Mouse (Mus musculus) CH12.LX (cell line): ENCODE measurements around the gene Tbc1d22a. TPM values are rescaled to one million over a fixed set of nuclear protein-coding genes. Genes with fewer than 3 reads are reported as not detected.

Experiments used
- DNase-seq: peaks from one replicate; pipeline ENCODE4 v3.0.0-alpha.2; 2013; ENCODE audit errors: extremely low read depth
- H3K27ac ChIP-seq: 2 replicates; pipeline ENCODE4 v1.5.1; 2012; ENCODE audit warnings: low read depth, mild to moderate bottlenecking, control low read depth, moderate library complexity; ENCODE audit not compliant: insufficient read depth
- H3K27me3 ChIP-seq: replicated peaks from 2 replicates; pipeline ENCODE3; 2012; ENCODE audit warnings: inconsistent platforms
- H3K36me3 ChIP-seq, 2 experiments: replicated peaks in 1 of 2; 2 replicates each; pipeline versions ENCODE3 to v1.6.1; 2012; ENCODE audit warnings: inconsistent platforms in 1 of 2, low read length in 1 of 2, mild to moderate bottlenecking in 1 of 2, mixed read lengths in 1 of 2, moderate library complexity in 1 of 2; ENCODE audit not compliant: control insufficient read depth in 1 of 2, insufficient read depth in 1 of 2
- H3K4me1 ChIP-seq, 2 experiments: 2 replicates each; pipeline ENCODE4 v1.6.1; 2012; ENCODE audit warnings: inconsistent platforms in 1 of 2, moderate library complexity in 1 of 2; ENCODE audit not compliant: insufficient read depth in 2 of 2, control insufficient read depth in 1 of 2
- H3K4me2 ChIP-seq: 2 replicates; pipeline ENCODE4 v1.6.1; 2012; ENCODE audit warnings: low read depth, mild to moderate bottlenecking, control low read depth; ENCODE audit not compliant: poor library complexity, insufficient read depth, severe bottlenecking
- H3K4me3 ChIP-seq, 3 experiments: fragments of 150-350 bp in 1 of 3; sonication (generic) in 1 of 3; replicated peaks in 1 of 3; 2 replicates each; pipeline versions ENCODE3 to v1.5.1; 2011 to 2012; ENCODE audit warnings: low read depth in 2 of 3, low read length in 2 of 3, mild to moderate bottlenecking in 2 of 3, moderate library complexity in 2 of 3, control low read depth in 1 of 3, improper control_type of control experiment in 1 of 3, inconsistent platforms in 1 of 3, mixed read lengths in 1 of 3; ENCODE audit not compliant: poor library complexity in 1 of 3
- H3K79me2 ChIP-seq: replicated peaks from 2 replicates; pipeline ENCODE4 v1.6.1; 2012; ENCODE audit warnings: mild to moderate bottlenecking, moderate library complexity; ENCODE audit not compliant: control insufficient read depth, poor library complexity, insufficient read depth, severe bottlenecking; ENCODE audit errors: extremely low read depth
- H3K9ac ChIP-seq: 2 replicates; pipeline ENCODE4 v1.6.1; 2012; ENCODE audit warnings: low read depth, mild to moderate bottlenecking, control low read depth, moderate library complexity; ENCODE audit not compliant: insufficient read depth
- H3K9me3 ChIP-seq: replicated peaks from 2 replicates; pipeline ENCODE3; 2012; ENCODE audit warnings: low read length, inconsistent platforms, mixed read lengths
- BHLHE40 ChIP-seq: IDR thresholded peaks from 2 replicates; pipeline ENCODE4 v1.6.1; 2011; ENCODE audit warnings: mild to moderate bottlenecking, low read depth, low read length, improper control_type of control experiment
- CHD1 ChIP-seq: IDR thresholded peaks from 2 replicates; pipeline ENCODE4 v1.6.1; 2012; ENCODE audit warnings: low read depth, low read length, improper control_type of control experiment, inconsistent platforms
- CHD2 ChIP-seq: IDR thresholded peaks from 2 replicates; pipeline ENCODE4 v1.6.1; 2011; ENCODE audit warnings: low read length, improper control_type of control experiment
- E2F4 ChIP-seq: IDR thresholded peaks from 2 replicates; pipeline ENCODE4 v1.6.1; 2011; ENCODE audit warnings: low read depth, low read length, improper control_type of control experiment; ENCODE audit not compliant: insufficient replicate concordance
- ELF1 ChIP-seq: IDR thresholded peaks from 2 replicates; pipeline ENCODE4 v1.6.1; 2014; ENCODE audit warnings: low read depth, mild to moderate bottlenecking, inconsistent platforms, low read length, improper control_type of control experiment
- EP300 ChIP-seq: IDR thresholded peaks from 2 replicates; pipeline ENCODE4 v1.6.1; 2011; ENCODE audit warnings: low read length, improper control_type of control experiment
- JUN ChIP-seq: IDR thresholded peaks from 2 replicates; pipeline ENCODE4 v1.6.1; 2011; ENCODE audit warnings: low read depth, mild to moderate bottlenecking, low read length, improper control_type of control experiment, moderate library complexity; ENCODE audit not compliant: insufficient read depth
- JUND ChIP-seq: conservative IDR thresholded peaks from 2 replicates; pipeline ENCODE4 v1.6.1; 2011; ENCODE audit warnings: low read depth, low read length, improper control_type of control experiment
- KAT2A ChIP-seq: IDR thresholded peaks from 2 replicates; pipeline ENCODE4 v1.6.1; 2012; ENCODE audit warnings: low read length, improper control_type of control experiment, inconsistent platforms; ENCODE audit not compliant: insufficient replicate concordance
- MAFK ChIP-seq: IDR thresholded peaks from 2 replicates; pipeline ENCODE4 v1.6.1; 2011; ENCODE audit warnings: low read length, improper control_type of control experiment; ENCODE audit not compliant: insufficient replicate concordance
- MAX ChIP-seq: IDR thresholded peaks from 2 replicates; pipeline ENCODE4 v1.6.1; 2011; ENCODE audit warnings: low read length, improper control_type of control experiment
- MYC ChIP-seq: IDR thresholded peaks from 2 replicates; pipeline ENCODE4 v1.6.1; 2011; ENCODE audit warnings: low read depth, mild to moderate bottlenecking, improper control_type of control experiment, low read length
- NELFE ChIP-seq: IDR thresholded peaks from 2 replicates; pipeline ENCODE4 v1.6.1; 2011; ENCODE audit warnings: low read depth, low read length, improper control_type of control experiment
- NRF1 ChIP-seq: IDR thresholded peaks from 2 replicates; pipeline ENCODE4 v1.6.1; 2014; ENCODE audit warnings: low read depth, mild to moderate bottlenecking, inconsistent platforms, low read length, improper control_type of control experiment, moderate library complexity
- PAX5 ChIP-seq: IDR thresholded peaks from 2 replicates; pipeline ENCODE4 v1.6.1; 2012; ENCODE audit warnings: low read length, inconsistent platforms, mixed read lengths
- SIN3A ChIP-seq: IDR thresholded peaks from 2 replicates; pipeline ENCODE4 v1.6.1; 2012; ENCODE audit warnings: low read length, improper control_type of control experiment, inconsistent platforms
- SMC3 ChIP-seq: IDR thresholded peaks from 2 replicates; pipeline ENCODE4 v1.6.1; 2011; ENCODE audit warnings: low read depth, low read length, improper control_type of control experiment
- TBP ChIP-seq: conservative IDR thresholded peaks from 2 replicates; pipeline ENCODE4 v1.6.1; 2011; ENCODE audit warnings: low read depth, low read length, improper control_type of control experiment
- TCF12 ChIP-seq: IDR thresholded peaks from 2 replicates; pipeline ENCODE4 v1.6.1; 2014; ENCODE audit warnings: low read depth, mild to moderate bottlenecking, inconsistent platforms, low read length, improper control_type of control experiment
- USF1 ChIP-seq: IDR thresholded peaks from 2 replicates; pipeline ENCODE4 v1.6.1; 2014; ENCODE audit warnings: low read depth, mild to moderate bottlenecking, inconsistent platforms, low read length, improper control_type of control experiment
- USF2 ChIP-seq: conservative IDR thresholded peaks from 2 replicates; pipeline ENCODE4 v1.6.1; 2011; ENCODE audit warnings: low read depth, low read length, improper control_type of control experiment
- ZC3H11A ChIP-seq: IDR thresholded peaks from 2 replicates; pipeline ENCODE4 v1.6.1; 2012; ENCODE audit warnings: low read depth, mild to moderate bottlenecking, inconsistent platforms, low read length, improper control_type of control experiment
- ZKSCAN1 ChIP-seq: IDR thresholded peaks from 2 replicates; pipeline ENCODE4 v1.6.1; 2012; ENCODE audit warnings: low read depth, inconsistent platforms, low read length, improper control_type of control experiment, borderline replicate concordance
- ZMIZ1 ChIP-seq: IDR thresholded peaks from 2 replicates; pipeline ENCODE4 v1.6.1; 2012; ENCODE audit warnings: low read depth, mild to moderate bottlenecking, inconsistent platforms, low read length, improper control_type of control experiment
- dilution Hi-C: fragments of 300-500 bp; cut with MboI; formaldehyde crosslinking; loops from 2 replicates; pipeline ENCODE4 v1.14.3; 2020; ENCODE audit warnings: low sequenced_read_pairs; ENCODE audit not compliant: extremely low pct_unique_long_range_greater_than_20kb, extremely low pct_ligation_motif_present
- in situ Hi-C: fragments of 300-500 bp; cut with MboI; formaldehyde crosslinking; loops from 3 replicates; pipeline ENCODE4 v1.14.3; 2019; ENCODE audit warnings: low sequenced_read_pairs, low pct_ligation_motif_present, low pct_unique_long_range_greater_than_20kb, mixed read lengths
- polyA plus RNA-seq: library from polyadenylated mRNA; unstranded; fragments of >175 nt; gene quantifications from 2 replicates; pipeline ENCODE4 v1.2.1, GENCODE M21; 2012; ENCODE audit warnings: low read depth; ENCODE audit not compliant: insufficient read length
- total RNA-seq, 2 experiments: library from RNA; depleted of rRNA; stranded (reverse); fragments of 300-350 nt in 1 of 2; fragments of >200 nt in 1 of 2; gene quantifications; 2 replicates each; pipeline ENCODE4 v1.2.3; 2012 to 2014

The Tbc1d22a gene
- total and polyA plus RNA-seq, 3 experiments, result 17.6 to 20.2 (median 19.4) TPM

DNA sequence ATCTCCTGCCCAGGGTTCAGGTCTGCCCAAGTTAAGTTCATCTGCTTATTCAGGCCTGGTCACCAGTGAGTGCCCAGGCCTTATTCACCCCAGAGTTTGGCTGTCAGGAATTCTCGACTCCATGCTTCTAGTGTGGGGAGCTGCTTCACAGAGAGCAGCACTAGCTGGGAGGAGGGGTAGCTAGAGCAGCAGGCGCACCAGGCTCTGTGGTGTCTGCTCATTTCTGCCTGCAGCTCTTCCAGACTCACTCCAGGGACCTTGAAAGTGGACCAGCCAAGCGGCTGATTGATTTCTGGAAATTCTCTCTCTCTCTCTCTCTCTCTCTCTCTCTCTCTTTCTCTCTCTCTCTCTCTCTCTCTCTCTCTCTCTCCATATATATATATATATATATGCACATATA is 146.1 kb downstream of the Tbc1d22a start:
- dilution Hi-C loops, result no loop called here
- in situ Hi-C loops, result no loop called here
- H3K4me1 ChIP-seq, result peaks cover 17 to 58% of the 10 kb centered on the region in 2 experiments
- TF ChIP-seq NRF1 (no peak), NELFE (no peak), E2F4 (no peak), TCF12 (no peak), TBP (no peak), JUN (no peak), USF2 (no peak), USF1 (no peak), MYC (no peak), EP300 (no peak), ZC3H11A (no peak), BHLHE40 (no peak), SMC3 (no peak), ELF1 (no peak), MAX (no peak), CHD2 (no peak), CHD1 (no peak), ZMIZ1 (no peak), JUND (no peak)
- H3K9me3 ChIP-seq, result no peaks in the 10 kb centered on the region
- H3K4me3 ChIP-seq, result no peak overlapping the region
- no peak overlapping the region for H3K9ac ChIP-seq
- H3K79me2 ChIP-seq, result no peaks in the 10 kb centered on the region
- no peaks in the 10 kb centered on the region for H3K27me3 ChIP-seq
- peaks cover 2 to 8% of the 10 kb centered on the region in 2 experiments for H3K36me3 ChIP-seq
- DNase-seq, result no peak
- no peak overlapping the region for H3K27ac ChIP-seq
- no peak overlapping the region for H3K4me2 ChIP-seq

DNA sequence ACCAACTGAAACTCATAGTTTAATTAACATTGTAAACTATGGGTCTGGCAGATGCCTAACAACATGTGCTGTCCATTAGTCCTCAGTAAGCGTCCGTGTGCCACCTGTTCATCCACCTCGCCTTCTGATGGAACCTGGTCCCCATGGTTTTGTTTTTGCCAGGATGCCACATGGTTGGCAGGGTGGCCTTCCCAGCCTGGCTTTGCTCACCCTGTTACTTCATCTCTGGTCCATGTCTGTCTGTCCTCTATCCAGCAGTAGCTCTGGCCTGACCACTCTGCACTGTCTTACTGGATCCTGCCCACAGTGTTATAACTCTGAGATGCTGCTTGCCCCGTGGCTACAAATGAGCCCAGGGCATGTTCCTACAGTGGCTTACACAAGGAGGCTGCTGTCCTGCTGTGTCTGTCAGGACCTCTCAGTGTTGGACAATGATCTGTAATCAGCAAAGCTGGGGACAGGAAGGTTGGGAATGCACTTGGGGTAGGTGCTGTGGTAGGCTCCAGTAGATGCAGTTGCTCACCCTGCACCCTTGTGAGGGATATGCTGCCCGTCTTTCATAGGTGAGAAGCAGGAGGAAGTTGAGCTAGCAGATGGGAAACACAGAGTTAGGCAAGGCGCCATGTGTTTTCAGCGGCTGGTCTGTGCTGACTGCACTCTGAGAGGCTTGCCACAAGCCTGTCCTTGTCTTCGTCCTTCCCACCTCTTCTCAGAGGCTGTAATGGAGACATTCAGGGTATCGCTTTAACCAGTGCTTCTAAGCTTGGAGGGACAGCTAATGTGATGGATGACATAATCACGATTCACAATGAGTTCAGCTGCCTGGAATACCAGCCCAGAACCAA is 148.3 kb downstream of the Tbc1d22a start:
- Histone ChIP-seq H3K79me2 (no peaks in the 10 kb centered on the region), H3K36me3 (peaks cover 4 to 15% of the 10 kb centered on the region in 2 experiments), H3K27ac (no peak overlapping the region), H3K4me2 (no peak overlapping the region), H3K4me3 (no peak overlapping the region), H3K4me1 (peaks cover 17 to 64% of the 10 kb centered on the region in 2 experiments), H3K9me3 (no peaks in the 10 kb centered on the region), H3K27me3 (no peaks in the 10 kb centered on the region), H3K9ac (no peak overlapping the region)
- in situ Hi-C loops, result no loop called here
- dilution Hi-C loops, result no loop called here
- no peak for DNase-seq
- no peak for TF ChIP-seq MAFK
- TF ChIP-seq CHD1, result no peak
- no peak for TF ChIP-seq E2F4
- TF ChIP-seq TCF12, result no peak
- TF ChIP-seq ZKSCAN1, result no peak
- TF ChIP-seq PAX5, result no peak
- no peak for TF ChIP-seq SIN3A
- TF ChIP-seq KAT2A, result no peak
